Mouse (Mus musculus) ES-Bruce4 (cell line): ENCODE measurements around the gene Stt3a.

Experiments
- CTCF ChIP-seq: IDR thresholded peaks from one replicate; pipeline ENCODE4 v1.8.1; 2011; ENCODE audit warnings: low read depth, low read length
- EP300 ChIP-seq: IDR thresholded peaks from 2 replicates; pipeline ENCODE4 v1.6.1; 2011; ENCODE audit warnings: low read depth, low read length; ENCODE audit not compliant: insufficient read depth
- POLR2A ChIP-seq: IDR thresholded peaks from one replicate; pipeline ENCODE4 v1.8.1; 2011; ENCODE audit warnings: low read length; ENCODE audit not compliant: insufficient read depth

DNA sequence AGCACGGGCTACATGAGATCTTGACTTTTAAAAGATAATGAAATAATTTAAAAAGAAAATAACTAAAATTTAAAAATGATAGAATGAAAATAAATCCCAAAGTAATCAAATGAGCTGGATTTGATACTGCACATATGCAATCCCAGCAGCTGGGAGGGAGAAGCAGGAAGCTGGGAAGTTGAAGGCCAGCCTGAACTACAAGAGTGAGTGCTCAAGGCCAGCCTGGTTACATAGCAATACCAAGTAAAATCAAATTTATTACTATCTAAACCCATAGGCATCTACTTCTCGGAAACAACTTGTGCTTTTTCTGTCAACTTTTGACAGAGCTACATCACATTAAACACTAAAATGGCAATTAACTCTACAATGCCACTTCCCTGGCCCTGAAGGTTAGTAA is 16.4 kb upstream of the Stt3a start:
- TF ChIP-seq CTCF, result no peak
- no peak for TF ChIP-seq EP300
- no peak for TF ChIP-seq POLR2A
